Mouse (Mus musculus): ENCODE data around the gene Eln. TPM values are rescaled to one million over a fixed set of nuclear protein-coding genes. Genes with fewer than 3 reads are reported as not detected.
A peak's percentile ranks its signal among the peaks of the same experiment; 100 is the strongest.

Eln gene
- total RNA-seq, 2 experiments from 2014 or later = 7.1 to 8.2 TPM

DNA sequence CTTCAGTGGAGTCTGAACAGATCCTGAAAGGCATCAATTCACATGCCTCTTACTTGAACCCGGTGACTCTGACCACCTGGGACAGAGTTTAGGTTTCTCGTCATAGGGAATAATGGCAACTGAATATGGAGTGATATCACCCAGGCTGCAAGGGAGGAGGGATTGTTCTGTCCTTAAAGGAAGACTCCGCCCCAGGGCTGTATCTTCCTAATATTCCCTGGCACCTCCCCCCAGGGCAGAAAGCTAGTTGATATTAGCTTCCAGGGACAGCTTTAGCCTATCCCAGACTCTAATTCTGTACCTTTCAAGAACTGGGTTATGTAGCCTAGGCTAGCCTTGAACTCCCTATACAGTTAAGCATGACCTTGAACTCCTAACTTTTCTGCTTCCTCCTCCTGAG, 2.1 kb downstream of the Eln start:
- no peak for DNase-seq (ENCODE audit: low spot score in 2 of 2)

DNA sequence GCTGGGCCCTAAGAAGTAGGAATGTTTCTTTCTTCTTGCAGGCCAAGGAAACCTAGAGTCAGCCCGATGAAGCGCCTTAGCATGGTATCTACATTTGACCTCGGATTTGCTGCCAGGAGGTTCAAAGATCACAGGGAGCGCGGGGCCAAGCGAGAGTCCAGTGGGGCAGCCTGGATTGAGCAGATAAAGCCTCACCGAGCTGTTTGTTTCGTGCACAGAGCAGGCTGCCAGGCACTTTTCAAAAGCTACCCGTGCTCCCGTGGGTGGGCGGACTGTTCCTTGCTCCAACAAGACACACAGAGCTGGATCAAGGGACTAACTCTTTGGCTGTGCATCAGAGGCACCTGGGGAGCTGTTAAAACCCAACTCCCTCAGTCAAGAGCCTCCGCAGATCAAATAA, 3.1 kb downstream of the Eln start:
- no peak for DNase-seq (ENCODE audit: low spot score in 2 of 2)

DNA sequence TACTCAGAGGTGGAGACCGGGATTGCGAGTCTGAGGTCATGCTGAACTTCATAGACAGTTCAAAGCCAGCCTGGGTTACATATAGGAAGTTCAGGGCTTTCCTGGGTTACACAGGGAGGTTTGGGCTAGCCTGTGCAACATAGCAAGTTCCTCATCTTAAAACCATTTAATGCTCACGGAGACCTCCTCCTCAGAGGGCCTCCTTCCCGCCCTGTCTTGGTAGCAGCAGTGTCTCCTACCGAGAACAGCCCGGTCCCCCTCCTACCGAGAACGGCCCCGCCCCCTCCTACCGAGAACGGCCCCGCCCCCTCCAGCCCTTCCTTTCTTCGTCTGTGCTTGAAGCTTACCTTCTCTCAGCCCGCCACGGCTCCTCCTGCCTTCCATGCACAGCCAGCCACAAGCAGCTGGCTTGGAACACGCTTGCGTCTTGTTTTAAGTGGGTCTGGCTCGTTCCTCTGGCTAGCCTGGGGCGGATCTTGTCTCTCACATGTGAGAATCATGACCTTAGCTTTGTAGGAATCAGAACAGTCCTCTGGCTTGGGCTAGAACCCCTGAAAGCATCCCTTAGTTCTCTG, 4.8 kb downstream of the Eln start:
- no peak for DNase-seq (ENCODE audit: low spot score in 2 of 2)

DNA sequence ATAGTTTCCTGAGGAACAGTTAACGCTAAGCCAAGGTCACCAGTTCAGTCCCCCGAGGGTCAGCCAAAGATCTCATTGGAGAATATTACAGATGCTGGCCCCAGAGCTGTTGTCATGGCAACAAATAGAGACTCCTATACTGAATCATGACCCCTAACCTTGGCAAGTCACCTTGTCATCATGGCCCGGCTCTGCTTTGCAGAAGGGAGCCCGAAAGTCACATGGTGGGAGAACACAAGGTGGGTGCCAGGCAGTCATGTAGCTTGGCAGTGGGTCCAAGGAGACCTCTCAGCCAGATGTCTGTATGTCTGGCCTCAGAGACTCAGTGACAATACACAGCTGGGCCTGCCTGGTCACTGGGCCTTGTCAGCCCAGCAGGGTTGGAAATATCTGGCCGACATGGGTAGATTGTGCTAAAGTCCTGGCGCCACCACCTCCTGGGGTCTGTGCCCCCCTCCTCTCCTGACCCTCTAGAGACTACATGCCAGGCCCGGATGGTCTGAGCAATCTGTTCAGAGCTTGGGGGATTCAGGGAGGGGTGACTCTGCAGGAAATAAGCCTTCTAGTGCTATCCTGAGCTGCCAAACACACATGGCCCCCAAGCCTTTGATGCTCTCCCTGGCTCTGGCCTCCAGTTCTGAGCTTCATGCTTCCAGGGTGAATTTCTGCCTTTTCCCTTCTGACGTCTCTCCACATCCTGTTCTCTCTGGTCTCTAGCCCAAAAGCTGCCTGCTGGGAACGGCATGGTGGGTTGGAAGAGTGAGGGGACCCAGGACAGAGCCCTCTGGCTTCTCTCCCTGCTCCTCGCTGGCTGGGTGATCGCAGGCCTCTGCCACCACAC, 6.4 kb downstream of the Eln start:
- no peak for DNase-seq (ENCODE audit: low spot score in 2 of 2)

DNA sequence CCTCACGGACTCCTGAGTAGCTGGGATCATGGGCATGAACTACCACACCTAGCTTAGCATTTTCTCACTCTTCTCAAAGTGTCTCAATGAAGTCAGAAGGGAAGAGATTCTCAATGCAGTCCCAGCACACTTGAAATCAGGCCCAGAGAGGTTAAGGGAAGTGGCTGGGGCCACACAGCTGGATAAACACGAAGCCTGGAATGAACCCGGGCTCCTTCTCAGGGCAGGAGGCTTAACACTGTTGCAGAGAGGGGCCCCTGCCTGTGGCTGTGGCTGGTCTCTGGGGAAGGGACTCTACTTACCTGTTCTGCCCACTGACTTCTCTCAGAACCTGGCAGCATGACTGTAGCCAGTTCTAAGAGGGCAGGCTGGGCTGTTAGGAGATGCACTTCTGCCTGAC, 7.2 kb downstream of the Eln start:
- DNase-seq (ENCODE audit: low spot score in 2 of 2) = no peak

DNA sequence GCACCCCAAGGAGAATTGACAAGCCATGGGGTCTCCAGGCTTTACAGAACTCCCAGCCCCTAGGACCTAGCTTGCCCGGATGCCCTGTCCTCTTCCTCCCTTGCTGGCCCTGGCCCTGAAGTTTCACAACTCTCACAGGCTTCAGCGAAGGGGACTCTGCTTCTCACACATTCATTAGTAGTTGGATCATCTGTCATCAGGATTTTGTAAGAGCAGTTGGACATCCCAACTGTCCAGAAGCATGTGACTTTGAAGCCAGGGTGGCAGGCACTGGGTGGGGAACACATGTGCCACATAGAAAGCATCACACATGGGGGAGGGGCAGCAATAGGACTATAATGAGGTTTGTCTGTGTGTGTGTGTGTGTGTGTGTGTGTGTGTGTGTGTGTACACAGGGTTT, 12.2 kb downstream of the Eln start:
- no peak for DNase-seq (ENCODE audit: low spot score in 2 of 2)

DNA sequence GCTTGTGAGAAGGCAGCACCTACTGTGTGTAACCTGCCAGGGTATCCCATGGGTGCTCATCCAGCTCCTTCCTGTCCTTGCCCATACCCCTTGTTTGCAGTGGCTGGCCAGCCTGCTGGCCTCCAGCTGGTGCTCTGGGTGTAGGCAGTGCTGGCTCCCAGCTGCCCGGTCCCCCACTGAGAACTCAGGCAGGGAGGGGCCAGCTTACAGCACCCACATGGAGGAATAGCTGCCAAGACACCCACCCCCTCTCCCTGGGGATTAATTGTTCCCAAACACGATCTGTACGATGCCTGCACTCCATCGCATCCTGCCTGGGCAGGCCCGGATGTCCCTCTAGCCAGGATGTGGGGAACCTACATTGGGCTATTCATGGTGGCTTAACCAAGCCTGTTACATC, 13.1 kb downstream of the Eln start:
- peak; percentile 53 to 72 for DNase-seq (ENCODE audit: low spot score in 2 of 2)

DNA sequence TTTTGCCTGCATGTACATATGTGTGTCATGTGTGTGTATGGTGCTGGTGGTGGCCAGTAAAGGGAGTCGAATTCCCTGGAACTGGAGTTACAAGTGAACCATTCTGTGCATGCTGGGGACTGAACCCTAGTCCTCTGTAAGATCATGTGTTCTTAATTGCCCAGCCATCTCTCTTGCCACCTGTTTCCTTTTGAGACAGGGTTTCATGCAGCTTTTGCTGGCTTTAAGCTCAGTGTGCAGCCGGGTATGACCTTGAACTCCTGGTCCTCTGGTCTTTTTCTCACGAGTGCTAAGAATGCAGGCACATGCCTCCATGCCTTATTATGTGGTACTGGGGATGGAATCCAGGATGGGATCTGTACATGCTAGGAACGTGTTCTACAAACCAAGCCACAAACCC, 13.9 kb downstream of the Eln start:
- DNase-seq (ENCODE audit: low spot score in 2 of 2) = no peak

DNA sequence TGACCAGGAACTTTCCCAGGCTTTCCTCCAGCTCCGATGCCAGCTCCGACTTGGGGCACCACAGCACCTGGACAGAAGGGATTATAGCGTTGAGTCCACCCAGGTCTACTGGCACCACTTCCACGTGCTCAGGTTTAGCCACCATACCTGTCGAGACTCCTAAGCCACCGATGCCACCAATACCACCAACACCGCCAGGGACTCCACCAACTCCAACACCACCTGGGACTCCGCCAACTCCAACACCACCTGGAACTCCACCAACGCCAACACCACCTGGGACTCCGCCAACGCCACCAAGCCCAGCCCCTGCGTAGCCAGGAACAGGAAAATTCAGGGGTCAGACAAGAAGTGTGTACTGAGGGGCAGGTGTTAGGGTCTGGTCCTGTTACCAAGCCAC, 18.0 kb downstream of the Eln start:
- no peak for DNase-seq (ENCODE audit: low spot score in 2 of 2)

DNA sequence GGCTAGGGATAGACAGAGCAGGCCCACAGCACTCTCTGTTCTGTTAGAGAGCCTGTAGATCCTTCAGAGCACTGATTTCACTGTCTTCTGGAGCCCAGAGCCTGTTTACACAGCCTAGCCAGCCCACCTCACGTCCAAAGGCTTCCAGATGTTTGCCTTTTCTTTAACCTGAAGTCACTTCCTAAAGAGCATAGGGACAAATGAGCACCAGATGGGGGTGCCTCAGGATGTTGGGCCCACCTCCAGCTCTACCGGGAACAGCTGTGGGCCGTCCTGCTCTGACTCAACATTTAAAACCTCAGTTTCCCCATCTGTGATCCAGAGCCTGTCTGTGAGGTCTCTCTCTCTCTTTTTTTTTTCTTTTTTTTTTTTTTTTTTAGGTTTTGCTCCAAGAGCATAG, 18.6 kb downstream of the Eln start:
- DNase-seq (ENCODE audit: low spot score in 2 of 2) = no peak

DNA sequence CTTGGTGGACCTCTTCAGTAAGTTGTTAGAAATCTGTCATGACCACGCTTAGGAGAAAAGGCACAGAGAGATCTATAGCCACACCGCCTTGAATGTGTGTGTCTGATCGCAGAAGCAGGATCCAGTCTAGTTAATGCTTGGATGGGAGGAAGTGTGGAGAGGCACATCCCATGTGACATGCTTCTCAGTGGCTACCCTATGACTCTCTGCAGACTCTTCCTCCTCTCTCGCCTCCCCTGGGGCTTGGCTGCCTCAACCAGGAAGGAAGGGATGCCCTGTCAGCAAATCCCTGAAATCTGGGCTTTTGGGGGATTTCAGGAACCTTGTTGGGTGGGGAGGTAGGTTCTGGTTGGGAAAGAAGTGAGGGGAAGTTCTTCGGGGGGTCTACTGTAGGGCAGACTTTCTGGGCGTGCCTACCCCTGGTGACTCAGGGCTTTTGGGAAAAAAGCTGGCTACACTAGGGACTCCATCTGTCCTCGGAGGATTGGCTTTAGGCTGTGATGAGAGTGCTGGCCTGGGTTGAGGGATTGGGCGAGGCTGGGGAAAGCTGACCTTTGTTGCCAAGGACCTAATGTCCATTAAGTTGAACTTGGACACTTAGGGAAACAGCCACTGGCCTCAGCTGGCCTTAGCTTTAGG, 20.0 kb downstream of the Eln start:
- no peak for DNase-seq (ENCODE audit: low spot score in 2 of 2)

DNA sequence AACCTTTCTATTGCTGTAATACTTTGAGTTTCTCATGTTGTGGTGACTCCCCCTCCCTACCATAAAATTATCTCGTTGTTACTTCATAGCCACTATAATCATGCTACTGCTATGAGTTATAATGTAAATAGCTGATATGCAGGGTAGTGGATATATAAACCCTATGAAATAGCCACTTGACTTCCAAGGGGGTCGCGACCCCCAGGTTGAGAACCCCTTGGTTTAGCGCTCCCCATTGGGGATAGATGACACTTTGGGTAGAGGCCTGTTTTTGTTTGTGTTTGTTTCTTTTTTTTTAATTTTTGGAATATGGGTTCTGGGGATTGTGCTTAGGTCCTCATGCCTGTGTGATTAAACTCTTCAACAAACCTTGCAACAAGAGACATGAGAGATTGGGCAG, 21.8 kb downstream of the Eln start:
- no peak for DNase-seq (ENCODE audit: low spot score in 2 of 2)

DNA sequence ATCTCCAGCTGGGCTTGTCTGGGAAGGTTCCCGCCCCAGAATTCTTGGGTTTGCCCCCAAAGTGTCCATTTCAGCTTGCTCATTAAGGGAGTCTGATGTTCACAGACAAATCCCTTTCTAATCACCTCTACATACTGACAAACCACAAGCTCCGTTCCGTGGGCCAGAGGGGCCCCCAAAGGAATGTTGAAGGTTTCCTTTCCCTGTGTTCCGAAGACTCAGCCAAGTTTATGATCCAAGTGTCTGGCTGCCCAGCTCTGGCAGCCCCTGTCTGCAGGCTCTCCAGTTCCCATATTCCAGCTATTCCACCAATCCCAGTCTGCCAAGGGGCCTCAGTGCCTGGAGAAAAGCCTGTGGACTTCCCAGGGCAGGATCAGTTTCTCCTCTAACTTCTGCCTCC, 27.1 kb downstream of the Eln start:
- DNase-seq (ENCODE audit: low spot score in 2 of 2) = no peak

DNA sequence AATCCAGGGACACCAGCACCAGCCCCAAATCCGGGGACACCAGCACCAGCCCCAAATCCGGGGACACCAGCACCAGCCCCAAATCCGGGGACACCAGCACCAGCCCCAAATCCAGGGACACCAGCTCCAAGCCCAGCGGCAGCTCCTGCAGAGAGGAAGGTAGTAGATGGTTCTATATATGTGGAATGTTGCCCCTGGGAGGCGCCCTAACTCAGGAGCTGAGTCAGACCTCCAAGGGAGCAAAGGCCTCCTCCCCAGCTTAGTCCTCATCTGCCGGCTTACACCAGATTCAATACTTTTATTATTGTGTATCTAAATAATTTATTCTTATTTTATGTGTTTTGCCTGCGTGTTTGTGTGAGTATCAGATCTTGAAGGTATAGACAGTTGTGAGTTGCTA, 36.0 kb downstream of the Eln start:
- DNase-seq (ENCODE audit: low spot score in 2 of 2) = no peak

DNA sequence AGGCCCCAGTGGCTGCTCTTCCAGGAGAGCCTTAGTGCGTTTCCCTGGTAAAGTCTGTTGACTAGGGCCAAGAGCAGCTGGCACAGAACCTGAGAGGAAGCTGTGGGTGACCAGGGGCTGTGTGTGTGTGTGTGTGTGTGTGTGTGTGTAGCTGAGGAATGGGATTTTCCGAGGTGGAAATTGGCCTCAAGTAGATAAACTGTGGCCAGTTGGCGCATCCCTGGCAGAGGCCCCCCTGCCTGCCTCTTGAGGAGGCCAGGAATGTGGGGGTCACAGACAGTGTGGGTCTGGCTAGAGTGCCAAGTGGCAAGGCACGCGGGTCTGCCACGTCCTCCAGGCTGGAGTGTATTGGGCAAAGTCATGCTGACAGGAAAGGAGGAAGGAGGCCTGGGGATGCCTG, 37.8 kb downstream of the Eln start:
- DNase-seq (ENCODE audit: low spot score in 2 of 2) = no peak

DNA sequence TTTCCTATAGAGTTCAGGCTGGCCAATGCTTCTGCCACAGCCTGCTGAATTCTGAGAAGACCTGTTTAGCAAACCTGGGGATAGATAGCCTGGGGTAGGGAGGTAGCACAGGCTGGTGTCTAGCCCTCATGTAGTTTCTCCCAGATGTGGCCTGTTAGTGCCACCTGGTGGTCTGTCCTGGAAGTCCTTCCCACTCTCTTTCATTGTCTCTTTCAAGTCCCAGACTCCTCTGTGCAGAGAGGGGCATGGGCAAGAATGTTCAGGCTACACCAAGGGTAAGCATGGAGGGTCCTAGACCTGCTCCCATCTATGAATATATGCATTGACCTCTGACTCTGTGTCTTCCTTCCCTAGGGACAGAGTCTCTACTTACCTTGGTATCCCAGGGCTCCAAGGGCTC, 43.0 kb downstream of the Eln start:
- peak; percentile 46 to 83 for DNase-seq (ENCODE audit: low spot score in 2 of 2)

DNA sequence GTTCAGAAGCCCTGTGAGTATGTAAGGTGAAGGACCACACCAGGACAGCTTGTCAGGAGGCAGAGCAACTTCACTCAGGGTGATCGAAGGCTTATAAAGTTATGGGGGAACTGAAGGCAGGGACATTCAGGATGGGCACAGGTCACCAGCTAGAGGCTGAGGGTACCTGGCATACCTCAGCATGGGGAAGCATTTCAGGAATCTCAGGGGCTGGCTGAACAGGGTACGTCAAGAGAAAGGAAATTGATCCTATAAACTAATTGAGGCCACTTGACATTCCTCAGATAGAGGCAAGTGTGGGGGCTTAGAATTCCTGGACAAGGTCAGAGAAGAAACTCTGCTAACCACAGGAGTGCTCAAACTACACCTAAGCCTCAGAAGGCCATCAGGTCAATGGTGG, 51.6 kb downstream of the Eln start:
- DNase-seq (ENCODE audit: low spot score in 2 of 2) = no peak

DNA sequence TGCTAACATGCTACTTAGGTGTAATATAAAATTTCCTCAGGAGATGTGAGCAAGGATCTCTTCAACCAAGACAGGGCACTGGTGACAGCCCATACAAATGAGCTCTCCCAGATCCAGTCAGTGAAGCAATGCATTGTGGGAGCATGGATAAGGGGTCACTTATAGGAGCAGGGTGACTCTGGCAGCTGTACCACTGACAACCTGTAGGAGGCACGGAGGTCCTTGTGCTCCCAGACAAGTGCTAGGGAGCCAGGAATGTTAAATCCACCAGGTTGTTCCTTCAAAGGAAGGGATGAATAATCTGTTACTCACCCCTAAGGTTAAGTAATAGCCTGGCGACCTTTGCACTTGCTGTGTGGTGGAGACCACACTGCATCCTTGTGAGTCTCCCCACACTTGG, 52.0 kb downstream of the Eln start:
- no peak for DNase-seq (ENCODE audit: low spot score in 2 of 2)

DNA sequence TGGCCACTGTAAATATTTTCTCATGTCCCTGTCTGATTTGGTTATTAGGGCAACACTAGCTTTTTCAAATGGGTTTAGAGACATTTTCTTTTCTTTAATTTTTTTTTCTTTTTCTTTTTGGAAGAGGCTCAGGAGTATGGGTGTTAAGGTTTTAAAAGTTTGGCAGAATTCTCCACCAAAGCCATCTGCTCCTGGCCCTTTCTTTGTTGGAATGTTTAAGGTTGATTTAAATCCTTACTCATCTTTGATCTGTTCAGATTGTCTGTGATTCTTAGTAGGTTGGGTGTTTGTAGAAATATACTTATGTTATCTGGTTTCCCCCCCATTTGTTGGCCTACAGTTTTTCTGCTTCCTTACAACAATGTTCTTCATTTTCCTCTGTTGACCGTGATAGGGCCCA, 54.4 kb downstream of the Eln start:
- DNase-seq (ENCODE audit: low spot score in 2 of 2) = peak in 1 of 2 experiments; percentile 48

DNA sequence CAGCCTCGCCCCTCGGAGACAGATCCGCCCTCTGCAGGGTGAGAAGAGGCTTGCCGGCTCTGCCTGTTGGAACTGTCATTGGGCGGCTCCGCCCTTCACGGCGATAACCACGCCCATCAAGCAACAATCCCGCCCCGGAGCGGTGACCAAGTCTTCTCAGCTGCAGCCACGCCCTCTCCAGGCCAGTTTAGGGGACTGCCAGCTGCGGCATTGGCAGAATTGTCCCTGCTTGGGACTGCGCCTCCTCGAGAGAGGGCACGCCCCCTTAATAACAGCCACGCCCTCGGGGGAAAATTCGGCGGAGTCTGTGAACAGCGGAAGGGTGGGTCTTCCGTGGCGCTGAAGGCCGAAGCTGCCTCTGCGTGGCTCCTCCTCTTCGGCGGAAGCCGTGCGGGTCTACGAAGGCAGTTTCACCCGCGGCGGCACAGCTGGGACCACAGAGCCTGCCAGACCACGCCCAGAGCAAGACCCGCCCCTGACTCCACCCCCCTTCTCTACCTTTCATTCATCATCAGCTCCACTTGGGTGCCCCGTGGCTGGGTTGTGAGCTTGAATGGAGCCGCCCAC, 58.3 kb downstream of the Eln start:
- peak; percentile 98 to 99 for DNase-seq (ENCODE audit: low spot score in 2 of 2)

DNA sequence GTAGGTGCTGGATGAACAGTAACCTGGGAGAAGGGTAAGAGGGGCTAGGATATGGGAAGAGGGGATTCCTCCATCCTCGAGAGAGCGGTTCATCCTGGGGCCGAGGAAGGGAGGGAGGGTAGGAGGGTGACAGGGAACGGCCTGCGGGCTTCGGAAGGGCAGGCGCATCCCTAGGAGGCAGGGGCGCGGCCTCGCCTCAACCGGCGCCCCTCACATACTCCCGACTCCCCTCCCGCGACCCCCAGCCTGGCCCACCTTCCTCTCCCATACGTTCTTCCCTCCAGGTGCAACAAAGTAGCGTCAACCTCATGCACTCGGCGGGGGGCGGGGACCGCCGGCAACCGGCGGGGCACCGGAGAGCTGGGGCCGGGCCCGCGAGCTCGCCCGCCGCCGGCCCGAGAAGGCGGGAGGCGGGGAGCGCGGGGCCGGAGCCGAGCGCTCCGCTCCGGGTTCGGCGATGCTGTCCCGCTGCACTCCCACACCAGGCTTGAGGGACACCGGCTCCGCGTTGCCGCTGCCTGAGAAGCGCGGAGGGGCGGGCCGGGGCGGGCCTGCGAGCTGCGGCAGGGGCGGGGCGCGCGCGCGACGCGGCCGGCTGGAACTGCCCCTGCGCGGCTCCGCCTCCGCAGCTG, 58.9 kb downstream of the Eln start, which contains the start of gene Limk1:
TSS of gene Limk1 (minus strand) at position 513 of the 632 bp plus-strand sequence.
- DNase-seq (ENCODE audit: low spot score in 2 of 2) = peak in 1 of 2 experiments; percentile 6

DNA sequence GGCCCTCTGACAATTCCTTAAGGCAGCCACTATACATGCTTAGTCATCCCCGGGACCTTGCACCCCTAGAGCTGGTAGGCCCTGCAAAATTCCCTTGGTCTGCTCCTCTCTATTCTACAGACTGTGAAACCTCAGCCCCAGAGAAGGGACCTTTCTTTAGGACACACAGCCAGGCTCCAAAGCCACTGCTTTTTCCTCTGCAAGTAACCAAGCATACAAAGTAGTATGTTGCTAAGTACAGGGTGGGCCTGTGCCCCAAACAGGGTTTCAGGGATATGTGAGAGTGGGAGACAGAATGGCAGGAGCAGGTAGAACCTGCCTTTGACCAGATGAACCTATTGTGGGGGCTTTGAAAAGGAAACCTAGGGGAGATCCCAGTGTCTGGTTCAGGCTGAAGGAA, 59.9 kb downstream of the Eln start:
- DNase-seq (ENCODE audit: low spot score in 2 of 2) = no peak

Data from layer of hippocampus, adult 18-20 months (tissue).